Mouse (Mus musculus) adrenal gland, postnatal 10 days (tissue): ENCODE measurements around the gene Lhpp. TPM values are rescaled to one million over a fixed set of nuclear protein-coding genes. Genes with fewer than 3 reads are reported as not detected.

Experiments used
- DNase-seq: peaks from one replicate; pipeline ENCODE4 v3.0.0; 2021; ENCODE audit warnings: mixed read lengths
- long read RNA-seq, 2 experiments: library from polyadenylated mRNA; stranded (forward); transcript quantifications; one replicate each; pipeline ENCODE4 v2.0.0; 2021
- total RNA-seq, 2 experiments: library from RNA; stranded (reverse); gene quantifications; 2 replicates each; pipeline ENCODE4 v1.2.3; 2021

Gene Lhpp
- total RNA-seq: 10 to 100 TPM; 16.8 to 17.0 TPM
- long read RNA-seq, experiment 1, transcript Lhpp-201 (7 exons, 1,612 nt): major isoform, 11 of 15 reads
- long read RNA-seq, experiment 1, partial matches to known transcripts: 0 of 15 reads
- long read RNA-seq, experiment 1, other reads (novel, unspliced or antisense): 4 of 15 reads
- long read RNA-seq, experiment 2, transcript Lhpp-201 (7 exons, 1,612 nt): major isoform, 9 of 17 reads
- long read RNA-seq, experiment 2, partial matches to known transcripts: 1 of 17 reads
- long read RNA-seq, experiment 2, other reads (novel, unspliced or antisense): 7 of 17 reads

- DNase-seq: peak; percentile 89
These were observed at the start of gene Lhpp for GRCm38 (mm10) chr7:132610468-132611318. Lhpp (plus strand) TSS chr7:132610638.

GRCm38 (mm10) chr7:132565831-132566230 lies 44.6 kb upstream of the Lhpp start:
- DNase-seq: no peak

GRCm38 (mm10) chr7:132568817-132569216 lies 41.6 kb upstream of the Lhpp start:
- no peak for DNase-seq

- no peak for DNase-seq
These were observed 40.4 kb upstream of the Lhpp start for GRCm38 (mm10) chr7:132570071-132570470.

- DNase-seq: peak; percentile 38
These were observed 39.0 kb upstream of the Lhpp start for GRCm38 (mm10) chr7:132571481-132571880.

- no peak for DNase-seq
These were observed 37.7 kb upstream of the Lhpp start for GRCm38 (mm10) chr7:132572738-132573137.

GRCm38 (mm10) chr7:132573205-132573604 lies 37.2 kb upstream of the Lhpp start:
- DNase-seq: no peak

GRCm38 (mm10) chr7:132574646-132575045 lies 35.8 kb upstream of the Lhpp start:
- DNase-seq: no peak

- DNase-seq: peak; percentile 87
These were observed 34.8 kb upstream of the Lhpp start for GRCm38 (mm10) chr7:132575623-132576022.

GRCm38 (mm10) chr7:132576116-132576650 lies 34.3 kb upstream of the Lhpp start, which contains the start of gene Oat:
Oat (minus strand) TSS chr7:132576398.
- DNase-seq: peak; percentile 96

- DNase-seq: no peak
These were observed 33.5 kb upstream of the Lhpp start for GRCm38 (mm10) chr7:132576891-132577290.

- DNase-seq: no peak
These were observed 29.9 kb upstream of the Lhpp start for GRCm38 (mm10) chr7:132580511-132580910.

- peak; percentile 14 for DNase-seq
These were observed 29.0 kb upstream of the Lhpp start for GRCm38 (mm10) chr7:132581441-132581840.

GRCm38 (mm10) chr7:132585695-132586491 lies 24.5 kb upstream of the Lhpp start:
- no peak for DNase-seq

GRCm38 (mm10) chr7:132587167-132587566 lies 23.3 kb upstream of the Lhpp start:
- DNase-seq: no peak

- DNase-seq: no peak
These were observed 20.8 kb upstream of the Lhpp start for GRCm38 (mm10) chr7:132589610-132590009.

GRCm38 (mm10) chr7:132593762-132594161 lies 16.7 kb upstream of the Lhpp start:
- DNase-seq: no peak

GRCm38 (mm10) chr7:132594325-132594724 lies 16.1 kb upstream of the Lhpp start:
- DNase-seq: no peak

- DNase-seq: no peak
These were observed 14.7 kb upstream of the Lhpp start for GRCm38 (mm10) chr7:132595787-132596186.

- DNase-seq: no peak
These were observed 13.7 kb upstream of the Lhpp start for GRCm38 (mm10) chr7:132596557-132597250.

GRCm38 (mm10) chr7:132597251-132598041 lies 13.0 kb upstream of the Lhpp start:
- peak; percentile 40 for DNase-seq
